In genomic region chr1:153010353-153011351, GRCm38 (mm10) we compare ENCODE assay signal across 17 mouse cellular contexts. TPM values are rescaled to one million over a fixed set of nuclear protein-coding genes. Genes with fewer than 3 reads are reported as not detected.
DNase-seq lines count a peak whose midpoint lies in the region; ATAC-seq and TF ChIP-seq lines count a peak whose summit lies in the region.
"Had no signal": no experiment of that assay in that cellular context is flagged by ENCODE, and none has a peak within 500 bp of the region (broad histone marks: within the 10 kb centered on the region; RNA-seq: fewer than 3 reads in every experiment).

No protein-coding gene starts in this region.

- 50% methylated on average over 13 of the region's 13 CpGs for WGBS in cerebellum, adult 2 months
- WGBS in stomach, postnatal 0 days, result 67% methylated on average over 13 of the region's 13 CpGs

- 0 out of 2 replicates have a peak, but pooled peaks have one; percentile 34 for ATAC-seq in stomach, postnatal 0 days (ENCODE audit: low FRiP score, low TSS enrichment)
- ATAC-seq: intestine, postnatal 0 days had no signal

- H3K9me3 ChIP-seq in stomach, postnatal 0 days (ENCODE audit: control insufficient read depth, low read length), result no peaks in the 10 kb centered on the region
- H3K9me3 ChIP-seq: hindbrain, embryonic 15.5 days; limb, embryonic 10.5 days; neural tube, embryonic 12.5 days had no signal

- DNase-seq in cerebellum, adult 2 months, result peak; percentile 60 to 76
- DNase-seq in cerebellum, adult 11 months, result no peak
- DNase-seq in thymus, postnatal 4 days, result peak; percentile 23
- no peak for DNase-seq in thymus, postnatal 25 days
- DNase-seq in brain, adult 2 months (ENCODE audit: low read depth, low spot score), result peak; percentile 68
- no peak for DNase-seq in stomach, postnatal 0 days (ENCODE audit: low spot score)
- DNase-seq in Muller cell, postnatal 12 days (ENCODE audit: inconsistent ontology term), result no peak
- DNase-seq in gastrocnemius, adult 2 months, result no peak
- DNase-seq: lung, embryonic 14.5 days; right cerebral cortex, postnatal 4 days had no signal

- no peak overlapping the region for H3K4me2 ChIP-seq in stomach, postnatal 0 days (replicated peaks; ENCODE audit: low read depth)
- H3K4me2 ChIP-seq: heart, embryonic 11.5 days; hindbrain, embryonic 15.5 days; liver, embryonic 11.5 days; lung, embryonic 14.5 days; neural tube, embryonic 12.5 days had no signal

- TF ChIP-seq EP300 in stomach, postnatal 0 days (optimal IDR thresholded peaks at IDR 0.05), result no peak

- TF ChIP-seq CTCF in cerebellum, adult 2 months (IDR thresholded peaks at IDR 0.05; ENCODE audit: borderline replicate concordance, insufficient read depth, low read depth, low read length), result no peak
- TF ChIP-seq CTCF in stomach, postnatal 0 days (IDR thresholded peaks at IDR 0.05; ENCODE audit: low read depth), result no peak
- no peak for TF ChIP-seq CTCF in gastrocnemius, adult 2 months (IDR thresholded peaks at IDR 0.05)

- no peak overlapping the region for H3K4me3 ChIP-seq in cerebellum, adult 2 months (replicated peaks; ENCODE audit: insufficient read depth, low read depth, low read length)
- H3K4me3 ChIP-seq in stomach, postnatal 0 days (ENCODE audit: low read depth, low read length), result no peak overlapping the region
- H3K4me3 ChIP-seq in gastrocnemius, adult 2 months, result no peak overlapping the region
- H3K4me3 ChIP-seq: hindbrain, embryonic 15.5 days; limb, embryonic 10.5 days; neural tube, embryonic 12.5 days had no signal

- H3K36me3 ChIP-seq in stomach, postnatal 0 days (ENCODE audit: control insufficient read depth, insufficient read depth, low read length), result no peaks in the 10 kb centered on the region
- H3K36me3 ChIP-seq: hindbrain, embryonic 15.5 days; limb, embryonic 10.5 days; neural tube, embryonic 12.5 days had no signal

- H3K27me3 ChIP-seq in cerebellum, adult 2 months (ENCODE audit: control insufficient read depth, insufficient read depth, low read length), result no peaks in the 10 kb centered on the region
- no peaks in the 10 kb centered on the region for H3K27me3 ChIP-seq in stomach, postnatal 0 days (ENCODE audit: control insufficient read depth, insufficient read depth, low read length)
- H3K27me3 ChIP-seq: hindbrain, embryonic 15.5 days; neural tube, embryonic 12.5 days had no signal

- H3K27ac ChIP-seq in cerebellum, adult 2 months (ENCODE audit: insufficient read depth, low read length), result peak overlapping the region; percentile 70
- no peak overlapping the region for H3K27ac ChIP-seq in stomach, postnatal 0 days (replicated peaks)
- H3K27ac ChIP-seq in gastrocnemius, adult 2 months, result no peak overlapping the region
- H3K27ac ChIP-seq: limb, embryonic 10.5 days; macrophage; neural tube, embryonic 12.5 days had no signal

- intact Hi-C loops in gastrocnemius, adult 2 months (cut with DNase I), result no loop called here

- H3K9ac ChIP-seq in stomach, postnatal 0 days (ENCODE audit: low read length), result no peak overlapping the region
- H3K9ac ChIP-seq: hindbrain, embryonic 15.5 days; lung, embryonic 14.5 days; neural tube, embryonic 12.5 days had no signal

- H3K4me1 ChIP-seq in cerebellum, adult 2 months (ENCODE audit: control insufficient read depth, insufficient read depth, low read length), result peaks cover 64% of the 10 kb centered on the region
- H3K4me1 ChIP-seq in stomach, postnatal 0 days (replicated peaks; ENCODE audit: control insufficient read depth, insufficient read depth), result peaks cover 8% of the 10 kb centered on the region

- no peak for TF ChIP-seq POLR2A in cerebellum, adult 2 months (IDR thresholded peaks at IDR 0.05; ENCODE audit: borderline replicate concordance, insufficient read depth, low read length)

RNA-seq across cellular contexts. Expression of gene Nmnat2, which starts 55.9 kb away (rescaled TPM):
- 120 and 131 TPM in 2 replicates for polyA plus RNA-seq in cerebellum, adult 2 months (2012; rRNA removed)
- polyA plus RNA-seq in stomach, postnatal 0 days (2015; fragmentation: Nextera tagmentation; extraction: Ambion mirVana), result 1.2 and 1.3 TPM in 2 replicates
- total RNA-seq in gastrocnemius, adult 2 months (2021), result under 1 TPM; 0.28 TPM
- polyA plus RNA-seq: macrophage had no signal

Comparison
In these comparisons a context has a peak if more than half of its experiments do, and no peak if none do; other contexts are left out.
1. DNase-seq: peak in cerebellum, adult 2 months (2 of 2), thymus, postnatal 4 days (single experiment) and brain, adult 2 months (single experiment); none in cerebellum, adult 11 months (single experiment), thymus, postnatal 25 days (single experiment), stomach, postnatal 0 days (single experiment), Muller cell, postnatal 12 days (single experiment) and gastrocnemius, adult 2 months (single experiment).
2. RNA of gene Nmnat2, which starts 55.9 kb away (polyA plus RNA-seq): 120 to 131 TPM in cerebellum, adult 2 months; 1.2 to 1.3 TPM in stomach, postnatal 0 days; every median in the first group is over 10 times any median in the second.